Mouse (Mus musculus) 3134 (cell line): ENCODE data around the gene Gm21985.
"Not testable (repeated sequence)": the region's sequence is repeated elsewhere in the genome, so short reads cannot be mapped to it uniquely, and the experiment has no call there.

Experiments used
- DNase-seq: peaks from one replicate; pipeline ENCODE4 v3.0.0-alpha.2; 2011; ENCODE audit warnings: low spot score; ENCODE audit not compliant: insufficient read length; ENCODE audit errors: extremely low read depth

Gene Gm21985

DNA sequence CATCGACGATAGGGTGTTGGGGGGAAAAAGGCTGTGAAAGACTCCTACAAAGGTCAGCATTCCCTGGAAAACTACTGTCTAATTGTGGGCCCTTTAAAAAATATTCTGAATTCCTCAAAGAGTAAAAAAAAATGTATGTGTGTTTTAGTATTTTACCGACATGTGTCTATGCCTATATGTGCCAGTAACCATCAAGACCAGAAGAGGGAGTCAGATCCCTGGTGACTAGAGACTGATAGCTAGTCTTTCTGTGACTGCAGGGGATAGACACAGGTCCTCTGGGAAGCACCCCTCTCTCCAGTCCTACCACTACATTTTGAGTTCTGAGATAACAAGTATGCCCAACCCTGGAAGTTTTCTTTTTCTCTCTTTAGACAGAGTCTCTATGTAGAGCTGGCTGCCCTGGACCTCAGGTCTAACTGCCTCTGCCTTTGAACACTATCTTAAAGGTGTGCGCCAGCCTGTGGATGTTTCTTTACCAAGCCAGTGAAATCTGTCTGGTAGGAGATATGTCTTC lies 3.3 kb upstream of the Gm21985 start:
- DNase-seq: no peak

DNA sequence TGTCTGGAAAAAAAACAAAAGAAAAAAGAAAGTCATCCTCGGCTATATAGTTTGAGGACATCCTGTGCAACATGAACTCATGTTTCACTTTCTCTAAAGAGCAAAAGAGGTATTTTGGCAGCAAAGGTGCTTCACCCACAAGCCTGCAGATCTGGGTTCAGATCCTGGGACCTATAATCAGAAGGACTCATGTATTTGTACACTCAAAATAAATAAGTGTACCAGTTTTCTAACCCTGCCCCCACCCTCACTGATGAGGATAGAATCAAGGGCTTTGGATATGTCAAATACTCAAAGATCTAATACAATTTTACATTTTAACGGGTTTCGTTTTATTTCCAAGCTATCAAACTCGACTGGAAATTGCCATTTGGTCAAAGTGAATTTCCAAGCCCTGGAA lies 1.8 kb upstream of the Gm21985 start:
- no peak for DNase-seq

DNA sequence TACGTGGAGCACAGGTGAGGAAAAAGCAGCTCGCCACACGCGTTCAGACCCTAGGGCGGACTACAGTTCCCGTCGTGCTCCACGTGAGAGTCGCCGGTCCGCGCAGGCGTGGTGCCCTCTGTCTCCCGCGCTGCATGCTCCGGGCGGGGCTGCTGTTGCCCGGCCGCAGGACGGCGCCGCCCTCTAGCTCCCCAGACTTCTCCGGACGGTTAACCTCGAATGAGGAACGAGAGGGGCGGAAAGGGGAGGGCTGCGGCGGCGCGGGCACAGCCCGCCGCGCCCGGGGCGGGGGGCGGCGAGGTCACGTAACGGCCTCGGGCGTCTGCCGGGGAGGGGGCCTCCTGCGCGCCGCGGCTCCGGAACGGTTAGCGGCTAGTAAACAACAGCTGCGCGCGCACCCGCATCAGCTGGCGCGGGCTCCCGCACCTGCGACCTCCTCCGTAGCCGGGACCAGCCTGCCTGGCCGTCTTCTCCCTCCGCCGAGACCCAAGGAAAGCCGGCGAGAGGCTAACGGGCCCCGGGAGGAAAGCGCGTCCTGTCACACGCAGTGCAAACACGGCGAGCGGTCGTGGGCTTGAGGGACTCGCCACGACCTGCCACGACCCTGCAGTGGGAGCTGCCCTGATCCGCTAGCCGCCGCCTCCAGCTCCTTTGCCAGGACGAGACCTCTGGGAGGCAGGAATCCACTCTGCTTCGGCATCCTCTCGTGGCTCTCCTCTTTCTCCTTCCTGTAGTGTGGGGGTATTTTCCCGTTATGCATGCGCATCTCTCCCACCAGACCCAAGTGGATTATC lies 469 bp upstream of the Gm21985 start, which contains the start of gene Slc12a6:
TSS of gene Slc12a6 (plus strand) at position 378 of the 794 bp plus-strand sequence.
- peak; percentile 90 for DNase-seq

- no peak for DNase-seq
Observed at GRCm38 (mm10) chr2:112266780-112267179, 666 bp downstream of the Gm21985 start.

GRCm38 (mm10) chr2:112267547-112268269 lies 1.6 kb downstream of the Gm21985 start:
- no peak for DNase-seq

DNA sequence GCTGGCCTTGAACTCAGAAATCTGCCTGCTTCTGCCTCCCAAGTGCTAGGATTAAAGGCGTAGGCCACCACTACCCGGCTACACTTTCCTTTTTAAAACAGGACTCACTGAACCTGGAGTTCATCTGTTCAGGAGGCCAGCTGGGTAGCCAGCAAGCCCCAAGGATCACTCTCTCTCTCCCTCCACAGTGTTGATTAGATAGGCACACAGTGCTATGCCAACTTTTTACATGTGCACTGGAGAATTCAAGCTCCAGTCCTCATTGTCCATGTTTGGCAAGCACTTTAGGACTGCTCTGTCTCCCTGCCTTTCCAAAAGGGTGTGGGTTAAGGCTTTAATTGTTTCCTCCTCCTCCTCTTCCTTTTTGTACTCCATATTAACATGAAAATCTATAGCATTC lies 3.9 kb downstream of the Gm21985 start:
- DNase-seq: no peak

DNA sequence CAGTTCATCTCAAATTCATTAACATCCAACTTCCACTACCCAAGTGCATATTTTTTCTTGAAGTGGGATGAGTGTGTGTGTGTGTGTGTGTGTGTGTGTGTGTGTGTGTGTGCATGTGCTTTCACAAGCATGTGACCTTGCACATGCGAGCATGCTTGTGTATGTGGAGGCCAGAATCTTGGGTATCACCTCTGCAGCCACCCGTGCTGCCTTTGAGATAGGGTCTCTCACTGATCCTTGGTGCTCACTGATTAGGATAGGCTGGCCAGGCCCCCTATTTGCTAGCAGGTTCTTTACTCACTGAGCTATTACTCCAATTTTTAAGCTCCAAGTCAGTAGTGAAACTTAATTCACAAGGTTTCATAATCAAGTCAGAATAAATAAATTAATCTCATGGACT lies 6.8 kb downstream of the Gm21985 start:
- no peak for DNase-seq

GRCm38 (mm10) chr2:112273474-112273873 lies 7.4 kb downstream of the Gm21985 start:
- no peak for DNase-seq

DNA sequence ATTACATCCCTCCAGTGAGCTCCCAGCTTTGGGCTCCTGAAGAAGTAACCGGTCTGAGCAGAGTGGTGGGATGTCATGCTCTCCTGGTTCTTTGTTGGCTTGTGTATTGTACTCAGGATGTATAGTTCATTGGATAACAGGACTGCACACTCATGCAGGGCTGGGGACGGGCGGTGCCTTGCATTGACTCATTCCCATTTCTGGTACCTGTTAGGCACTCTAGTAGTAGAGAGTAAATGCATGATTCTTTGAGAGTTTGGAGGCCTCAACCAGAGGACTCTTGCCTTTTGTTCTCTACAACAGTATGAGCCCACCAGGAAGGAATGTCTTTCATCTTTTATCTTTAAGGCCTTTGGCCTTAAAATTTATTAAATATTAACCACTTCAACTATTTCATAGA lies 10.8 kb downstream of the Gm21985 start:
- DNase-seq: no peak

- no peak for DNase-seq
Observed at GRCm38 (mm10) chr2:112282846-112283245, 16.7 kb downstream of the Gm21985 start.

DNA sequence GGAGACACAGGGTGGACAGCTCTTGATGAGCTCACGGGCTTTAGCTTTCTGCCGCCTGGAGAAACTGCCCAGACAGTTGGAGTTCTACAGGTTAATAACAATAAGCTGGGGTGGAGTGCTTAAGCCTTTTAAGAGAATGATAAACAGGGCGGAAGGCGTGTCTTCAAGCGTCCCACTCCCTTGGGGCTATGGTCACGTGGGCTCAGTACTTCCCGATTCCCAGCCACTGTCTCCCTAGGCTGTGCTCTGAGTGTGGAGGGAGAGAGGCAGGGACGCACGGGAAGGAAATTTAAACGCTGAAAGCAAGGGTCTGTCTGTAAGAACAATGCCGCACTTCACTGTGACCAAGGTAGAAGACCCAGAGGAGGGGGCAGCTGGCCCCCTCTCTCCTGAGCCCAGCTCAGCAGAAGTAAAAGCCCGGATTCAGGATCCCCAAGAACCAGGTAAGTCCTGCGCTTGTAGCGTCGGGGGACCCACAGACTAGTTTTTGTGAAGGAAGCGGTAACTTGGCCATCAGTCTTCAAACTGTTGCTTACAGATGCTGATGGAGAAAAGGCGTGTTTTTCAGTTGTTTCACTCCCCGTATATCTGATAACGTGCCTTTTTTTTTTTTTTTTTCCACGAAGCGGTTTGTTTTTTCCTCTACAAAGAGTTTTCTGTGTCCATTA lies 18.4 kb downstream of the Gm21985 start:
- DNase-seq: peak; percentile 65

- no peak for DNase-seq
Observed at GRCm38 (mm10) chr2:112285031-112285390, 18.9 kb downstream of the Gm21985 start.

DNA sequence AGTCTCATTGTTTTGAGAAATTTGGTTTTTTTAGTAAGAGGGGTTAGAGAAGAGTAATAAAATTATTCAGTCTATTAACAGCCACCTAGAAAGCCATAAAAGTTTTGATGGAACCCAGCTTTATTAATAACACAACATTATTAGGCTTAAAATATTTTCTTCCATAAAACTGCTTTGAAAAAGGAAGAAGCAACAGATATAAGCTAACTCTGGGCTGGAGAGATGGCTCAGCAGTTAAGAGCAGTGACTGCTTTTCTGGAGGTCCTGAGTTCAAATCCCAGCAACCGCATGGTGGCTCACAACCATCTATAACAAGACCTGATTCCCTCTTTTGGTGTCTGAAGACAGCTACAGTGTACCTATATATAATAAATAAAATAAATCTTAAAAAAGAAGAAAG lies 19.9 kb downstream of the Gm21985 start:
- not testable (repeated sequence) for DNase-seq

DNA sequence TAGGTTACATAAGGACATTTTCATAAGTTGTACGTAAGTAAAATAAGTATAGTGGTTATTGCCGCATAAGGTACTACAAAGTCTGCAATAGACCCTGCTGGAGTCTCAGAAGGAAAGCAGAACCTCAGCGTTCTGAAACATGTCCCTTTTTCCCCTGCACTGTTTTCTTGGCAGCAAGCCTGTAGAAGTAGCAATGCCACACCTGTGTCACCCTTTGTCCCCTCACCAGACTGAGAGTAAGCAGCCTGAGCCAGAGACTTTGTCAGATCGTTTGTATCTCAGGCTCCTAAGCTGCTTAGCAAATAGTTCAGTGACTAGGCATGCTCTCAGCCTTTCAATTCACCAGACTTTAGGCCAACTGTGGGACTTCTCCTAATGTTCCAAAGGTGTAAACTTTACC lies 20.9 kb downstream of the Gm21985 start:
- no peak for DNase-seq

- DNase-seq: no peak
Observed at GRCm38 (mm10) chr2:112289507-112289906, 23.4 kb downstream of the Gm21985 start.

- no peak for DNase-seq
Observed at GRCm38 (mm10) chr2:112292823-112293222, 26.7 kb downstream of the Gm21985 start.

DNA sequence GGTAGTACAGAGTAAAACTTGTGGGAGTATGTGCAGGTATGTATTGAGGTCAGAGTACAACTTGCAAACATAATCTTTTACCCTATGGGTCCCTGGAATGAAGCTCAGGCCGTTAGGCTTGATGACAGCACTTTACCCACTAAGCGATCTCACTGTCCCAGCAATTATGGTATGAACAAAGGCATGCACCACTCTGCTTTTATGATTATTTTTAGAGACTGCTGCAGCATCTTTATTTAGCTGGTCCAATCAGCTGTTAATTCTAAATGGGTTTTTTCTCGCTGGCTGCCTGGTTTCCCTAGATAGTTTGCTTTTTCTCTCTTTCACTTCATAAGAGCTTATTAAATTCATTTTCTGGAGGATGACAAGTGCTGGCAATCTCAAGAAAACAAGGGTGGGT lies 30.1 kb downstream of the Gm21985 start:
- no peak for DNase-seq

DNA sequence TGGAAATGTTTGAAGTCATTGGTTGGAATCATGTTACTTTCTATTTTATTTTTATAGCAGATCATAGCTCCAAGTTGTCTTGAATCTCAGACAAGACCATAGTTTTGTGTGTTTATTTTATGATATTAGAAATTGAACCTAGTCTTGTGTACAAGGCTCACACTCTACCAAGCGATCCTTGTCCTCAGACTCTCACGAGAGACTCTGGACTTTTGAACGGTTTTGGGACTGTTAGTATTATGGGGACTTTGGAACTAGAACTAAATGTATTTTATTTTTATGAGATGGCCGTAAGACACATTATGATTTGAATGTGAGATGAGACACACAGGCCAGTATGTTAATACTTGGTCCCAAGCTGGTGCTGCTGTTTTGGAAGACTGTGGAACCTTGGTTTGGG lies 32.1 kb downstream of the Gm21985 start:
- DNase-seq: no peak

DNA sequence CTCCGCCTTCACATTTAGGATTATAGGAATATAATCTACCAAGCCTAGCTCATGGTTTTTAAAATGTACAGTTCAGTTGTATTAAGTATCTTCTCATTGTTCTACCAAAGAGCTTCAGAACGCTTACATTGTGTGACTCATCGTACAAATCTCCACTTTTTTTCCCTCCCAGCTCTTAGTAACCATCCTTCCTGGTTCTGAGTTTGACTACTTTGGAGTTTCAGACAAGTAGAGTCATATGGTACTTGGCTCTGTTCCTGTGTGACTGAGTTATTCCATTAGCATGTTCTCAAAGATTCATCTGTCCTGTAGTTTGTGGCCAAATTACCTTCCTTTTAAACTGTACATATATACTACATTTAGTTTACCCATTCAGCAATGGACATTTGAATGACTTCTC lies 42.6 kb downstream of the Gm21985 start:
- DNase-seq: peak; percentile 42

- DNase-seq: peak; percentile 8
Observed at GRCm38 (mm10) chr2:112309161-112309600, 43.1 kb downstream of the Gm21985 start.

- no peak for DNase-seq
Observed at GRCm38 (mm10) chr2:112315638-112316037, 49.5 kb downstream of the Gm21985 start.
